Mouse (Mus musculus) heart, postnatal 0 days (tissue): ENCODE data around the gene Maats1. TPM values are rescaled to one million over a fixed set of nuclear protein-coding genes. Genes with fewer than 3 reads are reported as not detected.

Experiments used
- ATAC-seq: fragments of 200-750 bp; cut with Nextera tagmentation; 2 replicates; pipeline ENCODE4 v1.8.0; 2017; ENCODE audit warnings: low read depth, moderate number of reproducible peaks, moderate library complexity; ENCODE audit not compliant: insufficient read depth
- DNase-seq: peaks from one replicate; pipeline ENCODE4 v3.0.0-alpha.2; 2016; ENCODE audit warnings: low spot score
- H3K27ac ChIP-seq: fragments of 300-500 bp; sonication (generic); 2 replicates; pipeline ENCODE4 v1.5.1; 2014; ENCODE audit warnings: low read depth, mild to moderate bottlenecking
- H3K27me3 ChIP-seq: fragments of 300-500 bp; sonication (generic); 2 replicates; pipeline ENCODE4 v1.6.1; 2014; ENCODE audit warnings: low read length, mixed read lengths; ENCODE audit not compliant: control insufficient read depth, insufficient read depth
- H3K36me3 ChIP-seq: fragments of 300-500 bp; sonication (generic); replicated peaks from 2 replicates; pipeline ENCODE4 v1.6.1; 2014; ENCODE audit warnings: low read length, mixed read lengths; ENCODE audit not compliant: control insufficient read depth, insufficient read depth
- H3K4me1 ChIP-seq: fragments of 300-500 bp; sonication (generic); 2 replicates; pipeline ENCODE4 v1.6.1; 2014; ENCODE audit warnings: antibody characterized with exemption; ENCODE audit not compliant: control insufficient read depth, insufficient read depth
- H3K4me2 ChIP-seq: fragments of 300-500 bp; sonication (generic); 2 replicates; pipeline ENCODE4 v1.6.1; 2014; ENCODE audit warnings: low read depth, mild to moderate bottlenecking, low read length, moderate library complexity
- H3K4me3 ChIP-seq: fragments of 300-500 bp; sonication (generic); 2 replicates; pipeline ENCODE4 v1.5.1; 2014; ENCODE audit warnings: low read depth, low read length
- H3K9ac ChIP-seq: fragments of 300-500 bp; sonication (generic); replicated peaks from 2 replicates; pipeline ENCODE4 v1.6.1; 2014; ENCODE audit warnings: low read depth, low read length, mixed read lengths
- H3K9me3 ChIP-seq: fragments of 300-500 bp; sonication (generic); replicated peaks from 2 replicates; pipeline ENCODE4 v1.6.1; 2016; ENCODE audit warnings: low read length; ENCODE audit not compliant: control insufficient read depth
- CTCF ChIP-seq: IDR thresholded peaks from 2 replicates; pipeline ENCODE4 v1.5.1; 2016; ENCODE audit warnings: antibody characterized with exemption, control low read depth, low read depth
- EP300 ChIP-seq: IDR thresholded peaks from 2 replicates; pipeline ENCODE4 v1.6.1; 2016; ENCODE audit warnings: antibody characterized with exemption, low read depth
- WGBS: fragments of 180-500 bp; shearing (Covaris S2); extraction: QIAGEN DNeasy Blood & Tissue Kit; methylation state at CpG from one replicate; pipeline ENCODE4 v1.1.7; 2014; 5-methylcytosine and 5-hydroxymethylcytosine counted together
- polyA plus RNA-seq: library from polyadenylated mRNA; unstranded; fragments of >200 nt; fragmentation: Nextera tagmentation; extraction: Ambion mirVana; gene quantifications from 2 replicates; pipeline ENCODE4 v1.2.1, GENCODE M21; 2015
- total RNA-seq: library from RNA; depleted of rRNA; stranded (reverse); fragments of >200 nt; gene quantifications from 2 replicates; pipeline ENCODE4 v1.2.3, GENCODE M21; 2014; ENCODE audit warnings: low replicate concordance

The Maats1 gene
- total and polyA plus RNA-seq, 2 experiments from 2014 or later: 0.15 TPM; not detected in 1

DNA sequence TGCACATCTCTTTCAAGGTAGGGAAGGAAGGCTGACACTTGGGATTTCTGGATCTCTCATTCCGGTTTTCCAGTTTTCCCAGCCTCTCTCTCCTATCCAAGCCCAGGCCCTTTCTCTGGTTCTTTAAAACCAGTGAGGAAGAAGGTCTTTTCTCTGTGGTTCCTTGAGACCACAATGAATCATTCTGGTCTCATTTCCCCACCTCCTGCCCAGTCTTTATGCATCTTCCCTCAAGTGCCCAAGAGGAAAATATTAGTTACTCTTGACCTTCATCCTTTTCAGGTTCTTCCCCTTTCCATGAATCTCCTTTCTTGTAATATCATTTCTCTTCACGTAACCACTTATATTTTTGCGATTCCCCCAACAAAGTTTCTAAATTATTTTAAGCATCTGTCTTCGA, 43.8 kb upstream of the Maats1 start:
- ATAC-seq (no peak), DNase-seq (no peak)
- no peak overlapping the region for H3K9ac ChIP-seq
- no peaks in the 10 kb centered on the region for H3K36me3 ChIP-seq
- H3K27ac ChIP-seq: no peak overlapping the region
- WGBS: 89% methylated on average over 4 of the region's 4 CpGs
- no peak overlapping the region for H3K4me2 ChIP-seq
- H3K27me3 ChIP-seq: no peaks in the 10 kb centered on the region
- H3K9me3 ChIP-seq: no peaks in the 10 kb centered on the region
- no peak overlapping the region for H3K4me3 ChIP-seq
- TF ChIP-seq CTCF (no peak), EP300 (no peak)
- H3K4me1 ChIP-seq: no peaks in the 10 kb centered on the region

DNA sequence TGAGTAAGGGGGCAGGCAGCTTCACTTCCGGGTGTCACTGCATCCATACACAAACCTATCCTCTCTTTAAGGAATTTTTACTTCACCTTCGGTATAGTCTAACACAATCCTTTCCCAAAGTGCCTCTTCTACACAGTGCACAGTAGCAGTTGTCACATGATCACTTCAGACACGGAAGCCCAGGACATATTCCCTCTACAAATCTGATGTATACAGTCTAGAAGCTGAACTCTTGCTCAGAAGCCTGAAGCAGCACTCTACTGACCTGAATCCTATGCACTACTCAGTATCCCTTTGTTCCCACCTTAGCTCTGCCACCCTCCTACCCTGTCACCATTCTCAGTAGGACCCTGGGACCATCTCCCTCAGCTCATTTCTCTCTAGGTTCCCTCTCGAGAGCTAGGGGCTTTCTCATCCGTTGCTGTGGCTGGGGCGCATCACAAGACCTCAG, 43.3 kb upstream of the Maats1 start:
- Histone ChIP-seq H3K27me3 (no peaks in the 10 kb centered on the region), H3K4me3 (no peak overlapping the region), H3K9me3 (no peaks in the 10 kb centered on the region), H3K9ac (no peak overlapping the region), H3K27ac (no peak overlapping the region), H3K4me2 (no peak overlapping the region), H3K36me3 (no peaks in the 10 kb centered on the region), H3K4me1 (no peaks in the 10 kb centered on the region)
- no peak for ATAC-seq
- no peak for DNase-seq
- WGBS: 84% methylated on average over 6 of the region's 6 CpGs
- no peak for TF ChIP-seq EP300

GRCm38 (mm10) chr16:38383683-38384082, 41.7 kb upstream of the Maats1 start:
- 89% methylated on average over 2 of the region's 2 CpGs for WGBS
- H3K9me3 ChIP-seq: no peaks in the 10 kb centered on the region
- no peaks in the 10 kb centered on the region for H3K4me1 ChIP-seq

DNA sequence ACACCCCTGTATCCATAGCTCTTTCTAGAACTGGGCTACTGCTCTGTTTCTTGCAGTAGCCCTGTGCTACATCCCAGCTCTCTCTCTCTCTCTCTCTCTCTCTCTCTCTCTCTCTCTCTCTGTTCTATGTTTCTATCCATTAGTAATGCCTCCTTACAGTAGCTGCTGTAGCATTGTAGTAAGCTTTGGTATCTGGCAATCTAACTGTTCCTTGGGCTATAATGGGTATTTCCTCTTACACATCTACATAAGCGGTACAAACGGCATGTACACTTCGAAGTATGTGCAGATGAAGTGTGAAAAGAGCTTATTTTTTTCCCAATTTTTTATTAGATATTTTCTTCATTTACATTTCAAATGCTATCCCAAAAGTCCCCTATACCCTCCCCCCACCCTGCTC, 38.0 kb upstream of the Maats1 start:
- H3K4me1 ChIP-seq: peaks cover 12% of the 10 kb centered on the region; the same call in 1 of the 2 replicates
- WGBS: 91% methylated on average over 3 of the region's 3 CpGs
- no peaks in the 10 kb centered on the region for H3K27me3 ChIP-seq
- H3K4me2 ChIP-seq: no peak overlapping the region
- H3K4me3 ChIP-seq: no peak overlapping the region
- DNase-seq (peak; percentile 4), ATAC-seq (no peak)
- H3K27ac ChIP-seq: no peak overlapping the region
- TF ChIP-seq EP300 (no peak), CTCF (no peak)
- H3K9ac ChIP-seq: no peak overlapping the region
- H3K36me3 ChIP-seq: peaks cover 39% of the 10 kb centered on the region
- H3K9me3 ChIP-seq: no peaks in the 10 kb centered on the region

More at GRCm38 (mm10) chr16:38383683-38384082, 41.7 kb upstream of the Maats1 start:
- Histone ChIP-seq H3K4me2 (no peak overlapping the region), H3K27me3 (no peaks in the 10 kb centered on the region), H3K36me3 (peaks cover 5% of the 10 kb centered on the region; the same call in 1 of the 2 replicates), H3K27ac (no peak overlapping the region), H3K9ac (no peak overlapping the region), H3K4me3 (no peak overlapping the region)
- DNase-seq (no peak), ATAC-seq (no peak)
- TF ChIP-seq EP300: no peak
- TF ChIP-seq CTCF: no peak

- Histone ChIP-seq H3K27me3 (no peaks in the 10 kb centered on the region), H3K9ac (no peak overlapping the region), H3K4me2 (no peak overlapping the region), H3K9me3 (no peaks in the 10 kb centered on the region), H3K4me3 (no peak overlapping the region), H3K36me3 (peaks cover 43% of the 10 kb centered on the region), H3K27ac (no peak overlapping the region), H3K4me1 (peaks cover 12% of the 10 kb centered on the region; the same call in 1 of the 2 replicates)
- no peak for DNase-seq
- ATAC-seq: no peak
- TF ChIP-seq CTCF (no peak), EP300 (no peak)
- WGBS: 48% methylated on average over 3 of the region's 3 CpGs
Measured at GRCm38 (mm10) chr16:38379493-38379892, 37.5 kb upstream of the Maats1 start.

DNA sequence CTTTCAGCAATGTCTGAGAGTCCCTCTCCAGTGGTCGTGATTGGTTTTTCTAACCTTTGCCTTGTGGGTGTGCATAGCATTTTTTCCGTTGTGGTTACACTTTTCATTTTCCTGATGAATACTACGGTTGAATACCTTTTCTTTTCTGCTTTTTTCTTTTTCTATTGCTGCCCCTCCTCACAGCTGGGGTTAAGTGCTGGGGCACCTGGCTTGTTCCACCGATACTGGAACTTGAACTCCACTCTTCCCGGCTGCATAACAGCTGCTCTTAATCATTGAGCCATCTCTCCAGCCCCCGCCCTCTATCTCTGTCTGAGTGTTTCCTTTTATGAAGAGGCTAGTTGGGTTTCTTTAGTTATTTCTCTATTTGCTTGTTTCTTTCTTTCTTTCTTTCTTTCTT, 37.1 kb upstream of the Maats1 start:
- DNase-seq (peak; percentile 4), ATAC-seq (no peak)
- Histone ChIP-seq H3K36me3 (peaks cover 47% of the 10 kb centered on the region), H3K9ac (no peak overlapping the region), H3K4me2 (no peak overlapping the region), H3K27ac (no peak overlapping the region), H3K9me3 (no peaks in the 10 kb centered on the region), H3K4me1 (peaks cover 12% of the 10 kb centered on the region; the same call in 1 of the 2 replicates), H3K4me3 (no peak overlapping the region), H3K27me3 (no peaks in the 10 kb centered on the region)
- 40% methylated on average over 6 of the region's 6 CpGs for WGBS
- TF ChIP-seq EP300 (no peak), CTCF (no peak)
